Mouse (Mus musculus) hindbrain, postnatal 0 days (tissue): ENCODE measurements around the gene Iqgap1. TPM values are rescaled to one million over a fixed set of nuclear protein-coding genes. Genes with fewer than 3 reads are reported as not detected.
A peak's percentile ranks its signal among the peaks of the same experiment; 100 is the strongest.

Experiments used
- ATAC-seq: fragments of 200-750 bp; cut with Nextera tagmentation; 2 replicates; pipeline ENCODE4 v1.8.0; 2017; ENCODE audit warnings: mild to moderate bottlenecking, moderate TSS enrichment, moderate library complexity
- DNase-seq: peaks from one replicate; pipeline ENCODE4 v3.0.0-alpha.2; 2015; ENCODE audit warnings: low spot score
- H3K27ac ChIP-seq: fragments of 300-500 bp; sonication (generic); 2 replicates; pipeline ENCODE4 v1.5.1; 2014; ENCODE audit warnings: mild to moderate bottlenecking
- H3K27me3 ChIP-seq: fragments of 300-500 bp; sonication (generic); 2 replicates; pipeline ENCODE4 v1.6.1; 2014; ENCODE audit warnings: low read length, mixed read lengths; ENCODE audit not compliant: insufficient read depth
- H3K36me3 ChIP-seq: fragments of 300-500 bp; sonication (generic); 2 replicates; pipeline ENCODE4 v1.6.1; 2014; ENCODE audit warnings: low read length, mixed read lengths; ENCODE audit not compliant: insufficient read depth
- H3K4me1 ChIP-seq: fragments of 300-500 bp; sonication (generic); 2 replicates; pipeline ENCODE4 v1.6.1; 2014; ENCODE audit warnings: antibody characterized with exemption, low read length, mixed read lengths; ENCODE audit not compliant: insufficient read depth
- H3K4me2 ChIP-seq: fragments of 300-500 bp; sonication (generic); 2 replicates; pipeline ENCODE4 v1.6.1; 2014; ENCODE audit warnings: low read depth, mild to moderate bottlenecking, low read length, moderate library complexity, mixed read lengths
- H3K4me3 ChIP-seq: fragments of 300-500 bp; sonication (generic); 2 replicates; pipeline ENCODE4 v1.5.1; 2014; ENCODE audit warnings: low read length
- H3K9ac ChIP-seq: fragments of 300-500 bp; sonication (generic); replicated peaks from 2 replicates; pipeline ENCODE4 v1.6.1; 2014; ENCODE audit warnings: mild to moderate bottlenecking, low read length, moderate library complexity, mixed read lengths
- H3K9me3 ChIP-seq: fragments of 300-500 bp; sonication (generic); 2 replicates; pipeline ENCODE4 v1.6.1; 2016; ENCODE audit warnings: low read length, mixed read lengths
- CTCF ChIP-seq: IDR thresholded peaks from 2 replicates; pipeline ENCODE4 v1.5.1; 2016; ENCODE audit warnings: antibody characterized with exemption, control low read depth, low read depth
- WGBS: fragments of 180-500 bp; shearing (Covaris S2); extraction: QIAGEN DNeasy Blood & Tissue Kit; methylation state at CpG from one replicate; pipeline ENCODE4 v1.1.7; 2014; 5-methylcytosine and 5-hydroxymethylcytosine counted together
- polyA plus RNA-seq: library from polyadenylated mRNA; unstranded; fragments of >200 nt; fragmentation: Nextera tagmentation; extraction: Ambion mirVana; gene quantifications from 2 replicates; pipeline ENCODE4 v1.2.1, GENCODE M21; 2015
- total RNA-seq: library from RNA; depleted of rRNA; stranded (reverse); fragments of >200 nt; gene quantifications from 2 replicates; pipeline ENCODE4 v1.2.3, GENCODE M21; 2014

Gene Iqgap1
- total and polyA plus RNA-seq, 2 experiments from 2014 or later, result 15.7 to 29.4 TPM

DNA sequence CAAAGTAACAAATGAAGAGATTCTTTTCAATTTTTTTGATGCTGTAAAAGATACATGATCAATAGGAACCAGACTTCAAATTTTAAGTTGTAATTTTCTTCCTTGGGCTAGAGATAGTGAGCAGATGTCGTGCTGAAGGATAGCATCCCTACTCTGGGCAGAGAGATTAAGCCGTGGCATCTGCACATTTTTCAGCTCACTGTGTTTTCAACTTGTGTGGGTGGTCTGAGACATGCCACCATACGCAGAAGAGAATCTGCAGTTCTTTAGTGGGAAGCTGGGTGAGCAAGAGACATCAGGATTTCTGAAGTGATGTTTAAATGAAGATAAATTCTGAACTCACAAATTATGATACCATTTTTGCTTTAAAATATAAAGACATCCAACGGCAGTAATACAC, 19.4 kb downstream of the Iqgap1 start:
- DNase-seq (no peak), ATAC-seq (no peak)
- H3K4me1 ChIP-seq, result 0 out of 2 replicates have a peak, but pooled peaks cover 6% of the 10 kb centered on the region
- no peak for TF ChIP-seq CTCF
- H3K36me3 ChIP-seq, result no peaks in the 10 kb centered on the region
- H3K4me2 ChIP-seq, result no peak overlapping the region
- H3K9ac ChIP-seq, result no peak overlapping the region
- H3K4me3 ChIP-seq, result no peak overlapping the region
- WGBS, result 64% methylated on average over 4 of the region's 4 CpGs
- no peaks in the 10 kb centered on the region for H3K27me3 ChIP-seq
- H3K27ac ChIP-seq, result no peak overlapping the region
- H3K9me3 ChIP-seq, result no peaks in the 10 kb centered on the region

DNA sequence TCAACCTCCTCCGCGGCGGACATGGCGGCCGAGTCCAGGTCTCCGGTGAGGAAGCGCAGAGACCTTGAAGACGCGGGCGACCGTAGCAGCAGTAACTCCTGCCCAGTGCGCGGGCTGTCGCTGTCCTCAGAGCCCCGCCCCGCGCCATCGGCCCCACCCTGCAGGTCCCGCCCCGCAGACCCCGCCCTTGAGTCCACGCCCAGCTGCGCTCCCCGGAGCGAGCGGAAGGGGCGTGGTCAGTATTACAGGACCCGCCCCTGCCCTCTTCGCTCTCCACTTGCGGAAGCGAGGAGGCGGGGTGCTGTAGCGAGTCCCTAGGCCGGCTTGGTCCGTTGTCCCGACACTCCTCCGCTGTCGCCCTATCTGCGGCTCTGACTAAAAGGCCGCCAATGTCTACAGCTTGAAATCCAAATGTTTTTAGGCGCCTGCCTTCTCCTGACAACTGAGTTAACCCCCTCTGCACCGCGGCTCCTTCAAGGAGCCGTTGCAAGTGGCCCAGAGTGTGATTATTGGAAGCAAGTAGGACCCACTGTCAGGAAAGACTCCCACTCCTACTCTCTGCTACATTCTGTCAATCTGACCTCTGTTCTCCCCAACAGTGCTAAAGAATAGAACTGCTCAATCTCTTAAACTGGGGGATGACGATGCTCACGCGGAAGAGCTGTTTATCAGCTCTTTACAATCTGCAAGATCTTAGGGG, 22.5 kb downstream of the Iqgap1 start:
- Histone ChIP-seq H3K4me2 (peak overlapping the region; percentile 83), H3K27me3 (no peaks in the 10 kb centered on the region), H3K36me3 (peaks cover 14% of the 10 kb centered on the region), H3K9me3 (no peaks in the 10 kb centered on the region), H3K4me1 (0 out of 2 replicates have a peak, but pooled peaks cover 6% of the 10 kb centered on the region), H3K9ac (peak overlapping the region; percentile 88), H3K4me3 (peak overlapping the region; percentile 96), H3K27ac (peak overlapping the region; percentile 82)
- ATAC-seq, result peak; percentile 99
- TF ChIP-seq CTCF, result no peak; the same call in 1 of the 2 replicates
- under 1% methylated on average over 47 of the region's 47 CpGs for WGBS
- DNase-seq, result peak; percentile 98

DNA sequence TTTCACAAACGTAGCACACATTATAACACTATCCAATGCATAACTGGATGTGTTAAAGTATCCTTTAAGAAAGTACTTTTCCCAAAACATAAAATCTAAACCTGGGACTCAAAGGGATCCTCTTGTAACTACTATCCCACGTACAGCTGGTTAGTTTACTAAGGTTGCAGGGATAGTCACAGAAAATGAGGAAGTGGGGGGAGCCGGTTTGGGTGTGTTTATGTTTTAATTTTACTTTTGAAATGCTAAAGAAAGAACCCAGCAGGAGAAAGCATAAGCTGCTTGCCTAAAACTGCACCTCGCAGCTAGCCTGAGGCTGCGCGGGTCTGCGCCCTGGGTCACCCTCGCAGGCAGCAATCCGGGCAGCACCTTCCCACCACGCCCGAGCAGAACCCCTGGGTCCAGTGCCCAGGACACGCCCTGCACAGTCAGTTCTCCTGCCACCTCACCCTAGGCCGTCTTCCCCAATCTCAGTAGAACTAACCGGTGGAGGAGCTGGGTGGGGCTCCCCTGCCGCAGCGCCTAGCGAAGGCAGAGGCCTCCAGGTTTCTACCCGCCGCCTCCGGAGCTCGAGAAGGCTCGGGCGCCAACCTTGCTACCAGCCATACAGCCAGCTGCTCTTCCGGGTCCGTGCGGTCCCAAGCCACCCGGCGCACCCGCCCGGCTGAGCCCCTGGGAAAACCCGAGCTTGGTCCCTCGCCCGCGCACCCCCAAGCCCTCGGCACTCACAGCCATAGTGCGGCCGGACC, 23.2 kb downstream of the Iqgap1 start:
- H3K36me3 ChIP-seq, result peaks cover 20% of the 10 kb centered on the region
- peak overlapping the region; percentile 83 for H3K4me2 ChIP-seq
- no peak for TF ChIP-seq CTCF
- no peak for DNase-seq
- 2% methylated on average over 35 of the region's 37 CpGs for WGBS
- H3K9ac ChIP-seq, result peak overlapping the region; percentile 88
- H3K4me1 ChIP-seq, result 0 out of 2 replicates have a peak, but pooled peaks cover 6% of the 10 kb centered on the region
- ATAC-seq, result no peak; the same call in 1 of the 2 replicates
- H3K4me3 ChIP-seq, result peak overlapping the region; percentile 96
- H3K9me3 ChIP-seq, result no peaks in the 10 kb centered on the region
- no peaks in the 10 kb centered on the region for H3K27me3 ChIP-seq
- peak overlapping the region; percentile 82 for H3K27ac ChIP-seq

DNA sequence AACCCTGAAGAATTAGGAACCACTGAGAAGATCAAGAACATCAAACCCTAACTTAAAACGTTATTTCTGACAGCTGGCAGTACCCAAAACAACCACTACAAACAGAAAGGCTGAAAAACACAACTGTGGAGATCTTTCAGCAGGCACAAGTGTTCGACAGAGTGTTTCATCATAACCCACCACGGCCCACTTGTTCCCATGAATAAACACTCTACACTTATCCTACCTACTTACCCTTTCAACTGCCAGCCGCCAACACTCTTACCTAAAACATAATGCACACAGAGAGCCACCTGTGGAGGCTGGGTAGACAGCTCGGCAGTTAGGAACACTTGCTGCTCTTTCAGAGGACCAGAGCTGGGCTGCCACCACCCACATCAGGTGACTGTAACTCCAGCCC, 26.5 kb downstream of the Iqgap1 start:
- no peak overlapping the region for H3K4me2 ChIP-seq
- peaks cover 27% of the 10 kb centered on the region for H3K36me3 ChIP-seq
- 0 out of 2 replicates have a peak, but pooled peaks have one; percentile 20 for TF ChIP-seq CTCF
- 87% methylated on average over 5 of the region's 5 CpGs for WGBS
- 0 out of 2 replicates have a peak, but pooled peaks cover 6% of the 10 kb centered on the region for H3K4me1 ChIP-seq
- DNase-seq, result no peak
- no peak for ATAC-seq
- no peak overlapping the region for H3K4me3 ChIP-seq
- H3K9me3 ChIP-seq, result no peaks in the 10 kb centered on the region
- H3K27me3 ChIP-seq, result no peaks in the 10 kb centered on the region
- H3K27ac ChIP-seq, result no peak overlapping the region
- no peak overlapping the region for H3K9ac ChIP-seq

- Histone ChIP-seq H3K4me2 (no peak overlapping the region), H3K27ac (no peak overlapping the region), H3K4me1 (0 out of 2 replicates have a peak, but pooled peaks cover 5% of the 10 kb centered on the region), H3K9me3 (no peaks in the 10 kb centered on the region), H3K27me3 (no peaks in the 10 kb centered on the region), H3K9ac (no peak overlapping the region), H3K36me3 (peaks cover 27% of the 10 kb centered on the region), H3K4me3 (no peak overlapping the region)
- no peak for ATAC-seq
- WGBS, result 89% methylated on average over 15 of the region's 15 CpGs
- TF ChIP-seq CTCF, result no peak
- no peak for DNase-seq
Observed at GRCm38 (mm10) chr7:80796805-80797567, 28.8 kb downstream of the Iqgap1 start.

- no peak for ATAC-seq
Observed at GRCm38 (mm10) chr7:80796258-80796657, 29.5 kb downstream of the Iqgap1 start.

More at GRCm38 (mm10) chr7:80796258-80796657, 29.5 kb downstream of the Iqgap1 start:
- Histone ChIP-seq H3K36me3 (peaks cover 27% of the 10 kb centered on the region), H3K27me3 (no peaks in the 10 kb centered on the region), H3K9me3 (no peaks in the 10 kb centered on the region), H3K4me1 (no peaks in the 10 kb centered on the region), H3K9ac (no peak overlapping the region), H3K4me2 (no peak overlapping the region), H3K4me3 (no peak overlapping the region), H3K27ac (no peak overlapping the region)
- no peak for DNase-seq
- 94% methylated on average over 6 of the region's 6 CpGs for WGBS
- TF ChIP-seq CTCF, result no peak
